Mouse (Mus musculus) large intestine, adult 2 months (tissue): Measurements from ENCODE around the gene 4930415O20Rik. TPM values are rescaled to one million over a fixed set of nuclear protein-coding genes. Genes with fewer than 3 reads are reported as not detected.

Source experiments
- DNase-seq: peaks from one replicate; pipeline ENCODE4 v3.0.0-alpha.2; 2012; ENCODE audit warnings: low read depth, low spot score
- WGBS: fragments of 180-500 bp; shearing (Covaris S2); methylation state at CpG from one replicate; pipeline ENCODE4 v1.1.7; 2018; 5-methylcytosine and 5-hydroxymethylcytosine counted together
- polyA plus RNA-seq: library from polyadenylated mRNA; depleted of rRNA; stranded (reverse); fragments of >200 nt; gene quantifications from 2 replicates; pipeline ENCODE4 v1.2.3, GENCODE M21; 2012; rRNA removed

Gene 4930415O20Rik
- 3.6 and 4.5 TPM in 2 replicates for polyA plus RNA-seq

DNA sequence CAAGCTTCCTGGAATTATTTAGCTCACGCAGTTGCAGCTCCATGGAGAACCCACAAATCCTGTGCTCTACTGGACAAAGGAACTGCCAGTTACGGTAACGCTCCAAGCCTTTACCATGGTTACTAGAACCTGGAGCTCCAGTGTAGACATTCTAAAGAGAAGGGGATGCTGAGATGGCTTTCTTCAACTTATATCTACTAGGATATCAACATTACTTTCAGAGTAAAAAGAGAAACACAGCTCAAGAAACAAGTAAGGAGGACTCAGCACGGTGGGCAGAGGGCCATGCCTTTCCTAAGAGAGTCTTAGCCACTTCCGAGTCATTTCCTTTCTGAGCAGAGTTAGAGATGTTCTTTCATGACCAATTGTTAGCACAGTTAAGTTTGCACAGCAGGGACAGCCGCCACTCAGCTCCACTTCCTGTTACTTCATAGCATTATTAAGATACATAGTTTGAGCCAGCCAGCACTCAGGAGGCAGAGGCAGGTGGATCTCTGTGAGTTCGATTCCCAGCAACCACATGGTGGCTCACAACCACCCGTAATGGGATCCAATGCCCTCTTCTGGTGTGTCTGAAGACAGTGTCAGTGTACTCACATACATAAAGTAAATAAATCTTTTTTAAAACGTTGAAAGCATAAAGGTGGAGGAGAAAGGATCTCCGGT is at the start of gene 4930415O20Rik, which contains the start of gene Ccnt1:
Gene 4930415O20Rik (plus strand): TSS at position 132 of the 666 bp plus-strand sequence.
Gene Ccnt1 (minus strand): TSS at position 51 of the 666 bp plus-strand sequence.
- no peak for DNase-seq
- 72% methylated on average over 10 of the region's 10 CpGs for WGBS

DNA sequence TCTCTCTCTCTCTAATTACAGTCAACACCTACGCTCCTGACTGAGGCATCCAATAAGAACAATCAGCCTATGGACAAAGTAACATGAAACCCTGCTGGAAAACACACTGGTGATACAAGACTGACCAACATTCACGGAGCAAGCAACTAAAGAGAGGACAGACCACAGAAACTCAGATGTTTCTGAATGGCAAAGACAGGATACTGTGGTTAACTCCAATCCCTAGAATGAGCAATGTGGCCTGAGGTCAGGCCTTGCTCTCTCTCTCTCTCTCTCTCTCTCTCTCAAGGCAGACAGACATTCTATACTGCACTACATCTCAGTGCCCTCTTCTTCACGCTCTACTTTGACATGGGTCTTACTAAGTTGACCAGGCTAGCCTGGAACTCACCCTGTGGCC is 49.6 kb upstream of the 4930415O20Rik start:
- WGBS, result 88% methylated on average over 3 of the region's 3 CpGs
- no peak for DNase-seq

DNA sequence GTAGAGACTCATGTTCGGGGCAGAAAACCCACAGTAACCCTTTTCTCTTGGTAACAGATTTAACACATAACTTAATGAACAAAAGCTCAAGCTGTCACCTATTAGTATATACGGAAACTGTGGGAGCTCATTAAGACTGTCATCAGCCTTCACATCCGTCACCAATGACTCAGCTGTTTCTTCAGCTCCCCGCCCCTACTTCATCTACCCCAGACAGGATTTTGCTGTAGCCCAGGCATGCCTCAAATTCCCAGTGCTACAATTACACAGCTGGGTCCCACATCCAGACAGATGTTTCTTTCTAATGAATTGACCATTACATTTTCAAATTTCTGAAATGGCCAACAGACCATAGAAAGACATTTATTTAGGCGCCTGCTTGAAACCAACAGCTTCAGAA is 44.7 kb upstream of the 4930415O20Rik start:
- 78% methylated on average over 5 of the region's 5 CpGs for WGBS
- no peak for DNase-seq

DNA sequence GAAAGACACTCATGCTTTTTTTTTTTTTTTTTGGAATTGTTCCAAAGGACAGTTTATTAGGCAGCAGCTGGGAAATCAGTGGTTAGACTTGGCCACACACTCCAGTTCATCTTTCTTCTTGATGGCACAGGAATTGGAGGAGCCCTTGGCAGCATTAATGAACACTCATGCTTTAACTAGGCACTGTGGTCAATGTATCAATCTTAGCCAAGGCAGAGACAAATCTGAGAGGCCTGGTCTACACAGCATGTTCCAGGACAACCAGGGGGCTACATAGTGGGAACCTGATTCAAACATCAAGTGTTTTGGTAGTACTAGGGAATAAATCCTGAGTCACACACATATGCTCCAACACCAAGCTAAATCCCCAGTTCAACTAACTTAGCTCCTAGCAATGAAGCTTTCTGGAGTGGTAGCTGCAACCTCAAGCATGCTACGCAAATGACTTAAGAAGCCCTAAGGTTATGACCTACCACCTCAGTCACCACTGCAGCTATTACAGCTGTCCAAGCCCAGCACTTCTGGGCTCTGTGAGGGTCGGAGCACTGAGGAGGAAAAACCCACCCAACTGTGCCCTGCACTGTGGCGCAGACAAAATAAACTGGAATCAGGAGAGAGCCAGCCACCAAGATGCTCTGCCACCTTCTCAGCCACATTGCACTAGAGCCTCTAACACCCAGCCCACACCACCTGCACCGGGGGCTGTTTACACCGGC is 43.6 kb upstream of the 4930415O20Rik start:
- DNase-seq, result no peak
- WGBS, result 94% methylated on average over 5 of the region's 5 CpGs

DNA sequence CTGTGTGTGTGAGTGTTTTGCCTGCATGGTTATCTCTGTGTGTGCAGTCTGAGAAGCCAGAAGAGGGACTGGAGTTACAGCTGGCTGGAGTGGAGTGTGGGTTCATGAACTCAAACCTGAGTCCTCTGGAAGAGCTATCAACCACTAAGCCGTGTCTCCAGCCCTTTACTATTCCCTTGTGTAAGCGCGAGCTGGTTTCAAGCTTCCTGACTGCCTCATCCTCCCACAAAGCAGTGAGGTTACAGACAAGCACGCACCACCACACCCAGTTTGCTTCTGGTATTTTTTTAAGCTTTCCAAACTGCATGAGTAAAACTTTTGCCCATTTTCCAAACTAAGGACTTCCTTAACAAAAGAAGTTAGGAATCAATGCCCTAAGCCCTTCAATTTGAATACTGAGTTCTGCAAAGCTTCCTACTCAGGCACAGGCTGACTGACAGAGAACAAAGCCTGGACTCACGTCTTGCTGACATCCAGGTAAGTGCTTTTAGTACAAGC is 42.7 kb upstream of the 4930415O20Rik start:
- WGBS, result 80% methylated on average over 5 of the region's 5 CpGs
- no peak for DNase-seq

DNA sequence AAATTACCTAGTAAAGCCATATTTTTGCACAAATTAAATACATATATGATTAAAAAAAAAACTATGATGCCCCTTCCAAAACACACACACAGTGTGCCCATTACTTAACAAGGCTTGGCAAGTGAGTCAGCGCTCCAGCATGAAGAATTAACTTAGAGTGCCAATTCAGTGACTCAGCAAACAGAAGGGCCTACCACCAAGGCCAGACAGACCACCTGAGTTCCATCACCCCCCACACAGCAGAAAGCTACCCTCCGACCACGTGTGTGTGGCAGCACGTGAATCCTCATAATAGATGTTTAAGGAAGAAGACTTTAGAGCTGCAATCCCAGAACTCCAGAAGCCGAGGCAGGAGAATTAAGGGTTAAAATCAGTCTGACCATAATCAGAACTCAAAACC is 38.5 kb upstream of the 4930415O20Rik start:
- DNase-seq, result no peak
- 25% methylated on average over 5 of the region's 5 CpGs for WGBS

DNA sequence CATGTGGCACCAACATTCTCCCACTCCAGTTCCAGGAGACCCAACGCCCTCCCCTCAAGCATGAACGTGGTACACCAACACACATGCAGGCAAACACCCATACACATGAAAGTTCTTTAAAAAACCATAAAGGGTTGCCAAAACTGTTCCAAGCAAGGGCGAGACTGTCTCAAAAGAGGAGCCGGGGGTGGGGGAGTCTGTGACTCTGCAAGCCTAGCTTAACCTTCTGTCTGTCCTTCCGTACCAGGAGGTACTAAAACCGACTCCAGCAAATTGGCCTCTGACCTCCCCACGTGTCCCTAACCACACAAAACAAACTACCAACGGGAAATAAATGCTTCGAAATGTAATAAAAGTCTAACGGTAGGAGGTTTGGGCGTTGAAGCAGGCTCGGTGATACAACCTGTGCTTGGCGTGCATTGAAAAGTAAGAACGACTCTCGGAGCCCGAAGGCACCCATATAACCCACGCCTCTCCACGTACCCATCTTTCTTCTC is 37.7 kb upstream of the 4930415O20Rik start:
- under 1% methylated on average over 18 of the region's 18 CpGs for WGBS
- peak; percentile 44 for DNase-seq

DNA sequence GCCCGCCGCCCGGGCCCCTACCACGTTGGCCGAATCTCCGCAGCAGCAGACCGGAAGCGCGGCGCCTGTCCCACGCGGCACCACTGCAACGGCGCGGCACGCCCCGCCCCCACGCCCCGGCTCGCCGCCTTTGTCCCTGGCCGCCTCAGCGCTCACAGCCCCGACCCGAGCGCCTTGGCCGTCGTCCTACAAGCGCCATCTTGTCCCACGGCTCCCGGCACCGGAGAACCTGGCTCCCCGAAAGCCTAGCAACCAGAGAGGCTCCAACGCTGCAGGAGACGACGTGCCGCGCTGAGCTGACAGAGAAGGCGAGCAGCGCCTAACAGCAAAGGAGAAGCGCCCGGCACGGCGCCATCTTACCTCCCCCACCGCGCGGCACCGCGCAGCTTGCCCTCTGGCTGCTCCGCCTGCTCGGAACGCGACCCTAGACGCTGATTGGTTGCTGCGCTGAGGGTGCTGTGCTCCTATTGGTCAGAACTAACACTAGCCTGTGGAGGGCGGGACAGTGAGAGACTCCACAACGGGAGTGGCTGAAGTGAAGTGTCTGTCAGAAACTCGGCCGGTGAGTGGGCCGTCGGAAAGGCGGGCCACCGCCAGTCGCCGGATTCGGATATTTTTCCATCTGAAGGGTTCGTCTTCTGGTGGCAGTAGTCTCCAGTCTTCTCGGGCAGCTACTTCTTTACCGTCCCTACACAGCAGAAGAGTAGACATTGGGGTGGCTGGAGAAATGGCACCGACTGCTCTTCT is 36.8 kb upstream of the 4930415O20Rik start, which contains the start of gene Kansl2:
Gene Kansl2 (minus strand): TSS at position 384 of the 747 bp plus-strand sequence.
- under 1% methylated on average over 69 of the region's 70 CpGs for WGBS
- DNase-seq, result peak; percentile 87

DNA sequence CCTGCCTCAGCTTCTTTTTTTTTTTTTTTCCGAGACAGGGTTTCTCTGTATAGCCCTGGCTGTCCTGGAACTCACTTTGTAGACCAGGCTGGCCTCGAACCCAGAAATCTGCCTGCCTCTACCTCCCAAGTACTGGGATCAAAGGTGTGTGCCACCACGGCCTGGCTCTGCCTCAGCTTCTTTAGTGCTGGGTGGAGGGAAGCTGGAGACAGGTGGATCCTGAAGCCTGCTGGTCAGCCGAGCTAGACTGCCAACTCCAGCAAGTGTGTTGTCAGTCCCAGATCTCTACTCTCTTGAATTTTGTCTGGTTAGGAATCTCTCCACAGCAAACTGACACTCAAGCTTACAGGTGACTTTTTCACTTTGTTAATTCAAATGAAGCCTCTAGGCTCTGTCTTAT is 34.9 kb upstream of the 4930415O20Rik start:
- whole genome bisulfite sequencing, result 68% methylated on average over 4 of the region's 4 CpGs
- no peak for DNase-seq

DNA sequence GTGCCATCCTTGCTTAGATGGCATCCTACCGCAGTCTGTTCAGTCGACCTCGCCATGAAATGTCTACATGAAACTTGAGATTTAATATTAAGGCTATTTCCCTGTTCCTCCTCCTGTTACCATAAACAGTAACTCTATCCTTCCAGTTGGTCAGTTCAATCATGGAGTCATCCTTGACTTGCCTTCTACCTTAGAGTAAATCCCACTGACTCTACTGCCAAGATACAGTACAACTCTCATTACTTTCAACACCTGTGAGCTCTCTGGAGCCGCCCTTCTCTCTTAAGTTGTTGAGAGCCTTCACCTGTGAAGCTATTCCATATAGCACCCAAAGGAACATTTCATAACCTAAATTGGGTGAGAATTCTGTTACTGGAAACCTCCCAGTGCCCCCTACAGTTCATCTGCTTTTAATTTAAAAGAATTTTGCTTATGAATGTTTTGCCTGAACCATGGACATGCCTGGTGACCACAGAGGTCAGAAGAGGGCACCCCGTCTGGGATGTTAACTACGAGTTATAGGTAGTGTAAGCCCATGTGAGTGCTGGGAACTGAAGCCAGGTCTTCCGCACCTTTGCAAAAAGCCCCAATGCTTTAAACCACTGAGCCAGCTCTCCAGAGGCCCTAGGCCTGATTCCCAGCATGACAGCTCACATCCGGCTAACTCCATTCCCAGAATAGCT is 33.8 kb upstream of the 4930415O20Rik start:
- no peak for DNase-seq
- WGBS, result 83% methylated on average over 8 of the region's 8 CpGs

DNA sequence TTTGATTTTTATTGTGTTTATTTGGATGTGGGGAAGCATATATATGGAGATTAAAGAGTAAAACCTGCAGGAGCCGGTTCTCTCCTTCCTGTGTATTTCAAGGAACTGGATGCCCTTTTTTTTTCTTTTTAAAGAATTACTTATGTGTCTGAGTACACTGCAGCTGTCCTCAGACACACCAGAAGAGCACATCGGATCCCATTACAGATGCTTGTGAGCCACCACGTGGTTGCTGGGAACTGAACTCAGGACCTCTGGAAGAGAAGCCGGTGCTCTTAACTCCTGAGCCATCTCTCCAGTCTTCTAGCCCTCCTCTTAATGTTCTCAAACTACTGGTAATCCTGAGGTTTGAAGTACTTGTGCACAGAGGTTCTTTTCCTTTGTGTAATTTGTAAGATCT is 32.9 kb upstream of the 4930415O20Rik start:
- DNase-seq, result no peak
- 68% methylated on average over 4 of the region's 4 CpGs for WGBS

DNA sequence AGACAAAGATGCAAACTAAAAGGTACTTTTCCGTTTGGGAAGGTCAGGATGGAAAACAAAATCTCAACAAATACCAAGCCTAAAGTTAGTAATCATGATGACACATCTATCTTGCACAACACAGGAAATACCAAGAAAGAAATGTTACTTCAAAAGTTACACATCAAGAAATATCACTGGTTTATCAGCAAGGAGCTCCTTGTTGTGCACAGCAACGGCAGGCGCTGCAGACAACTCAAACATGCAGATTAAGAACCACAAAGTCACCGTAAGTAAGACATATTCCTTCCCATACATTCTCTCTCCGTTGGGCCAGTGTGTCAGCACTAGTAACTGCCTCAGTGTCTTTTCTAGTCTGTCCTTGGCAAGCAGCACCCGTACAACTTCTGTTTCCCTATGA is 29.7 kb upstream of the 4930415O20Rik start:
- no peak for DNase-seq
- WGBS, result 66% methylated on average over 6 of the region's 6 CpGs

DNA sequence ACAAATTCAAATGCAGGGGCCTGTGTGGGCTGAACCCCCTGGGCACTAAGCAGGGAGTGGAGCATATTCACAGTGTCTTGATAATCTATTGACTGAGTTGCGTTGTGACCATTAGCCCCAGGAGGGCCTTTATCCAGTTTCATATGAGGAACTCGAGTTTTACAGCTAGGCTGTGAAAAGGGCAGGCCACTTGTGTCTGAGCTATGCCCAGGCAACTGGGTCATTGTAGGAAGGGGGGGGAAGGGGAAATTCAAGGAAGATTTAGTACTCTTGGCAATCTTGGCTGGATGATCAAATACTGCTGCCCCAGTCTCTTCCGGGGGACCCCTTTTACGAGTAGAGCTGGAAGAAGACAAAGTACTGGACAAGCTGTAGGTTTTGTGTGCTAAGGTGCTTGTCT is 27.5 kb upstream of the 4930415O20Rik start:
- WGBS, result 59% methylated on average over 4 of the region's 4 CpGs
- DNase-seq, result no peak

DNA sequence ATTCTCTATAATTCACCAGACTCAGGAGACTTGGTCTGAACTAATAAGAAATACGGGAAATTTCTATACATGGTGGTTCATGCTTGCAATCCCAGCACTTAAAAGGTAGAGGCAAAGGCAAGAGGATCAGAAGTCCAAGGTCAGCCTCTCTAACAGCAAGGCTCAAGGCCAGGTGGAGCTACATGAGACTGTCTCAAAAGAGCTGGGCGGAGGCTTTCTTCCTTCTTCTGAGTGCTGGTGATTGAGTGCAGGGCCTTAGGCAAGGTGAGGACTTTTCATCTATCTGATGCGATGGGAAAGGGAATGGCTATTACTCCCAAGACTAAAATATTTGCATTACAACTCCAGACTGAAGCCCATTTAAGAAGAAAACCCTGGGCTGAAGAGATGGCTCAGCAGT is 25.7 kb upstream of the 4930415O20Rik start:
- WGBS, result 88% methylated on average over 3 of the region's 3 CpGs
- no peak for DNase-seq

DNA sequence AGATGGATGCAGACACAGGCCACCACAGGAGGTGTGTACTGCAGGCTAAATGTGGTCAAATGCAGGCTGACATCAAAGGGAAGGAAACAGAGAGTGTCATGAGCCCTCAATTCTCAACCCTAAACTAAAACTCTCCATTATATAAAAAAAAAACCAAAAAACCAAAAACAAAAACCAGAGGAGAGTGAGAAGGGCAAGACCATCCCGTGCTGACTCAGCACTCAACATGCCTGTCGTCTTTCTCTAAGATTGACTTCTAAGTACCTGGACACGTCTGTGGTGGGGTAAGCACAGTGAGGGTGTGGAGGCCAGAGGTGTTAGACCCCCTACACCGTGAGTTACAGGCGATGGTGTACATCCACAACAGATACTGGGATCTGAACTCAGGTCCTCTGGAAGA is 24.0 kb upstream of the 4930415O20Rik start:
- DNase-seq, result no peak
- 92% methylated on average over 5 of the region's 5 CpGs for WGBS

DNA sequence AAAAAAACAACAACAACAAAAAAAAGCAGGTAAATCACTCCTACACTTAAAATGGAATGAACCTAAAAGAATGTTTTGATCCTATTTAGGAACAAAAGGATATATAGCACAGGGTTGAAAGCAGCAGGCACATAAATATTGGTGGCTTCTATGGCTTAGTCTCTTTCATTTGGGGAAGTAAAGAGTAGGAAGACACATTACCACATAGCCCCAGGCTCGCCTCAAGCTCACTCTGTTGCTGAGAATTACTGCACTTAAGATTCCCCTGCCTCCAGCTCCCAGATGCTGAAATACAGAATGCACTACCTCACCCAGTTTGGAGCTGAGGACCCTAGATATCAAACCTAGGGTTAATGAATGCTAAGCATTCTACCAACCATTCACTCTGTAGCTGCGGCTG is 18.0 kb upstream of the 4930415O20Rik start:
- 91% methylated on average over 2 of the region's 2 CpGs for WGBS
- DNase-seq, result no peak

DNA sequence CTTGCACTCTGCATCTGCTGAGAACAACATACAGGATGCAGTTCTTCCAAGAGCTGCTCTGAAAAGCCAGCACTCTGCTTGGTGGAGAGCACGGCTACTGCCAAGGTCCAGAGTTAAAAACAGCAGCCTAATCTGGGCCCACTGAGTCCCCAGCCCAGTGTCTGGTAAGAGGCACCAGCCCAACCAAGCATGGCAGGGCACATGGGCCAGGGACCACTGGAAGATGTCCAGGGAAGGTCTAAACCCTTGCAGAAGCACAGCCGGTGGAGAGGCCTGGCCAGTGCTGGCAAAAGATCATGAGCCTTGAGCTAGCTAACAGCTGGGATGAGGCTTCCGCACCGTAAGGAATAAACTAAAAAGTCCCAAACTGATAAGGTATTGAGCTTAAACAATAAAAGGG is 14.9 kb upstream of the 4930415O20Rik start:
- 84% methylated on average over 4 of the region's 4 CpGs for WGBS
- DNase-seq, result no peak

DNA sequence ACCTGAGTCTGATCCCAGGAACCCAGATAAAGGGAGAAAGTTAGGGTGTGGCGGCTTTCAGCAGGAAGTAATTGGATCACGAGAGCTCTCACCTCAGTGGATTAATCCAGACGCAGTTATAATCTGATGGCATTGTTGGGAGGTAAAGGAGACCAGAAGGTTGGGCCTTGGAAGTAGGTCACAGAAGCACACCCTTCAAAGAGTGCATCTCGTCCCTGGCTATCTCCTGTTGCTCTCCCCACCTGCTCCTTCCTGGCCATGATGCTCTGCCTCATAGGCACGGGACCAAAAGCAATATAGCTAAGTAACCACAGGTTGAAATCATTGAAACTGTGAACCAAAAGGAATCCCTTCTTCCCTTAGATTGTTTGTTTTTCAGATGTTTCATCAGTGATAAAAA is 13.6 kb upstream of the 4930415O20Rik start:
- WGBS, result 79% methylated on average over 5 of the region's 5 CpGs
- DNase-seq, result no peak

DNA sequence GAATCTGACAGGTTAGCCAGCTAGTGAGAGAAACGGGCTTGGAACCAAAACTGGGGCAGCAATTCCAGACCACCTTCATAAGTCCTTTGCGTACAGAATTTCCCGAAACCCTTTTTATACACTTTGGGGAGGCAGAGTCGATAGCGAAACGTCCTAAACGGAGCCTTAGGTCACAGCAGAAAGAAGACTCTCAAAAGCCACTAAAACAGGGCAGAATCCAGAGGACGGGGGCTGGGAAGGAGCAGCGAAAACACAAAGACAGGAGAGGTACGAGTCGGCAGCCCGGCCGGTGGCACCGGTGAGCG is 3.9 kb upstream of the 4930415O20Rik start:
- WGBS, result 0% methylated on average over 15 of the region's 15 CpGs
- DNase-seq, result no peak
